Mouse (Mus musculus) embryonic fibroblast, embryonic 13.5 days (primary cell): Measurements from ENCODE around the gene Bcar3.

Source experiments
- CTCF ChIP-seq: IDR thresholded peaks from 2 replicates; pipeline ENCODE4 v1.5.1; 2011; ENCODE audit warnings: mild to moderate bottlenecking, control low read depth, low read length, moderate library complexity, borderline replicate concordance; ENCODE audit not compliant: insufficient read depth
- POLR2A ChIP-seq: IDR thresholded peaks from 2 replicates; pipeline ENCODE4 v1.6.1; 2011; ENCODE audit warnings: low read depth, mild to moderate bottlenecking, control low read depth, low read length, moderate library complexity

DNA sequence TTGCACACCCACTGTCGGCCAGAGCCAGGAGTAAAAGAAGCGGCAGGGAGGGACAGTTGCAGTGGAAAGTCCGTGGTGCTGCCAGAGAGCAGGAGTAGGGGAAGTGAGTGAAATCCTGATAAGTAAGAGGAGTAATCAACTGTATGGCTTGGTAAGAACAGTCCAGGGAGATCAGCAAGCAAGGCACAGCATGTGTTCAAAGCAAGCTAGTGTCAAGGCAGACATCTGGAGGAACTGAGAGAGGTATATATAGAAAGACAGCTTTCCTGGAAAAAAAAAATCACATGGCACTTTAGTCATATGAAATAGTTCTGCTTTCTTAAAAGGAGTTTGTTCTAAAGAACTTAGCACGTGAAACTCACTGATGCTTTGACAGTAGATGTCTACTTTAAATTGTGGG, 78.7 kb downstream of the Bcar3 start:
- no peak for TF ChIP-seq POLR2A
- TF ChIP-seq CTCF, result no peak
